Mouse (Mus musculus): Measurements from ENCODE around the gene Zfp689. TPM values are rescaled to one million over a fixed set of nuclear protein-coding genes. Genes with fewer than 3 reads are reported as not detected.

Zfp689 gene
- polyA plus RNA-seq, 1 experiment from 2014 or later = 13.9 TPM

Small RNAs within 50 kb of the gene (microRNA-seq; reads per million reads assigned to microRNA genes)
- gene Gm47278 (not detected), gene Mir7060 (0.52 reads per million)

Other genes with a start within 250 kb of the Zfp689 start
- gene Tbc1d10b, start 240.7 kb downstream of the Zfp689 start, polyA plus RNA-seq (2015; fragmentation: Nextera tagmentation; extraction: Ambion mirVana) = 31.7 and 34.8 TPM in 2 replicates
- 350 and 353 TPM in 2 replicates for gene Mylpf, start 240.3 kb downstream of the Zfp689 start, polyA plus RNA-seq (2015; fragmentation: Nextera tagmentation; extraction: Ambion mirVana)
- gene Zfp553, start 216.1 kb downstream of the Zfp689 start, polyA plus RNA-seq (2015; fragmentation: Nextera tagmentation; extraction: Ambion mirVana) = 51.8 and 52.1 TPM in 2 replicates
- 23.5 and 27.9 TPM in 2 replicates for gene Sept1, start 216.0 kb downstream of the Zfp689 start, polyA plus RNA-seq (2015; fragmentation: Nextera tagmentation; extraction: Ambion mirVana)
- 75.1 and 82.7 TPM in 2 replicates for gene Zfp771, start 204.9 kb downstream of the Zfp689 start, polyA plus RNA-seq (2015; fragmentation: Nextera tagmentation; extraction: Ambion mirVana)
- gene Dctpp1, start 188.4 kb downstream of the Zfp689 start, polyA plus RNA-seq (2015; fragmentation: Nextera tagmentation; extraction: Ambion mirVana) = 172 and 176 TPM in 2 replicates
- gene Sephs2, start 175.1 kb downstream of the Zfp689 start, polyA plus RNA-seq (2015; fragmentation: Nextera tagmentation; extraction: Ambion mirVana) = 69.4 and 72.8 TPM in 2 replicates
- gene Itgal, start 152.9 kb downstream of the Zfp689 start, polyA plus RNA-seq (2015; fragmentation: Nextera tagmentation; extraction: Ambion mirVana) = 0.69 TPM in 2 replicates
- gene Zfp768, start 103.6 kb downstream of the Zfp689 start, polyA plus RNA-seq (2015; fragmentation: Nextera tagmentation; extraction: Ambion mirVana) = 19.8 and 20.6 TPM in 2 replicates
- gene Zfp747, start 73.1 kb downstream of the Zfp689 start, polyA plus RNA-seq (2015; fragmentation: Nextera tagmentation; extraction: Ambion mirVana) = 8.7 and 9.2 TPM in 2 replicates
- gene 9130019O22Rik, start 62.0 kb downstream of the Zfp689 start, polyA plus RNA-seq (2015; fragmentation: Nextera tagmentation; extraction: Ambion mirVana) = 5.9 and 6.8 TPM in 2 replicates
- 7.6 and 7.9 TPM in 2 replicates for gene E430018J23Rik, start 55.5 kb downstream of the Zfp689 start, polyA plus RNA-seq (2015; fragmentation: Nextera tagmentation; extraction: Ambion mirVana)
- gene Zfp764, start 42.3 kb downstream of the Zfp689 start, polyA plus RNA-seq (2015; fragmentation: Nextera tagmentation; extraction: Ambion mirVana) = 8.1 and 8.4 TPM in 2 replicates
- gene Zfp688, start 27.1 kb downstream of the Zfp689 start, polyA plus RNA-seq (2015; fragmentation: Nextera tagmentation; extraction: Ambion mirVana) = 27.4 and 28.8 TPM in 2 replicates
- 37.6 and 42.3 TPM in 2 replicates for gene Prr14, start 10.5 kb upstream of the Zfp689 start, polyA plus RNA-seq (2015; fragmentation: Nextera tagmentation; extraction: Ambion mirVana)
- 15.0 and 15.3 TPM in 2 replicates for gene Fbrs, start 30.0 kb upstream of the Zfp689 start, polyA plus RNA-seq (2015; fragmentation: Nextera tagmentation; extraction: Ambion mirVana)
- gene Srcap, start 62.8 kb upstream of the Zfp689 start, polyA plus RNA-seq (2015; fragmentation: Nextera tagmentation; extraction: Ambion mirVana) = 48.3 and 49.7 TPM in 2 replicates
- gene Gm42715, start 70.4 kb upstream of the Zfp689 start, polyA plus RNA-seq (2015; fragmentation: Nextera tagmentation; extraction: Ambion mirVana) = 18.3 and 18.9 TPM in 2 replicates
- gene Tmem265, start 112.2 kb upstream of the Zfp689 start, polyA plus RNA-seq (2015; fragmentation: Nextera tagmentation; extraction: Ambion mirVana) = 6.4 and 8.8 TPM in 2 replicates
- gene Phkg2, start 124.2 kb upstream of the Zfp689 start, polyA plus RNA-seq (2015; fragmentation: Nextera tagmentation; extraction: Ambion mirVana) = 39.0 and 42.2 TPM in 2 replicates
- gene Ccdc189, start 139.4 kb upstream of the Zfp689 start, polyA plus RNA-seq (2015; fragmentation: Nextera tagmentation; extraction: Ambion mirVana) = 9.2 and 9.6 TPM in 2 replicates
- gene Rnf40, start 139.6 kb upstream of the Zfp689 start, polyA plus RNA-seq (2015; fragmentation: Nextera tagmentation; extraction: Ambion mirVana) = 51.6 and 54.9 TPM in 2 replicates
- gene Zfp629, start 166.6 kb upstream of the Zfp689 start, polyA plus RNA-seq (2015; fragmentation: Nextera tagmentation; extraction: Ambion mirVana) = 16.2 and 19.2 TPM in 2 replicates

Measured in limb, embryonic 13.5 days (tissue).